In the genomic region with DNA sequence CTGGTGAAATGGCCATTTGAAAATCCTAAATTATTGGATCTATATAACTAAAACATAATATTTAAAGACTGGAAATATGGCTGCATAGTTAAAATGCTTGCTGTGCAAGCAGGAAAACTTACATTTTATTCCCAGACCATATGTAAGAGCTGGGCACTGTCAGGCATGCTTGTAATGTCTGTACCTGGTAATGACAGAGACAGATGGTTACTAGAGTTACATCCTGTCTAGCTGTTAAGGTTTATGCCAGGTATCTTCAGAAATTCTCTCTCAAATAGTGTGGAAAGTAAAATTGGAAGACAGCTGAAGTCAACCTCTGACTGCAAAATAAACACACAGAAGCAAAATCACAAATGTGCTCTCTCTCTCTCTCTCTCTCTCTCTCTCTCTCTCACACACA, we compare ENCODE assay signal across 30 mouse cellular contexts.
"Had no signal": no experiment of that assay in that cellular context is flagged by ENCODE, and none has a peak within 500 bp of the region (broad histone marks: within the 10 kb centered on the region; RNA-seq: fewer than 3 reads in every experiment).

No protein-coding gene starts in this region.

- ATAC-seq: hindbrain, postnatal 0 days; intestine, embryonic 16.5 days had no signal

- DNase-seq: gastrocnemius, adult 2 months; gastrocnemius, postnatal 14 days; gastrocnemius, postnatal 36 days; heart, adult 11 months; heart, adult 2 months; heart, postnatal 14 days; heart, postnatal 36 days; kidney, adult 11 months; kidney, adult 2 months; kidney, adult 9 months; kidney, postnatal 14 days; kidney, postnatal 36 days; layer of hippocampus, adult 9-11 months; layer of hippocampus, postnatal 36 days; left cerebral cortex, postnatal 4 days; liver, embryonic 13.5 days; lung, adult 18-20 months had no signal

- H3K27me3 ChIP-seq: heart, embryonic 13.5 days; heart, embryonic 15.5 days; hindbrain, embryonic 12.5 days; hindbrain, embryonic 15.5 days; kidney, embryonic 15.5 days; limb, embryonic 13.5 days; limb, embryonic 15.5 days; liver, embryonic 13.5 days; liver, embryonic 15.5 days had no signal

- H3K4me1 ChIP-seq: heart, embryonic 13.5 days; heart, embryonic 15.5 days; hindbrain, embryonic 10.5 days; hindbrain, embryonic 12.5 days; hindbrain, embryonic 15.5 days; kidney, embryonic 15.5 days; limb, embryonic 13.5 days; limb, embryonic 15.5 days; liver, embryonic 13.5 days; liver, embryonic 15.5 days had no signal

- H3K9me3 ChIP-seq: heart, embryonic 13.5 days; heart, embryonic 15.5 days; hindbrain, embryonic 10.5 days; hindbrain, embryonic 12.5 days; hindbrain, embryonic 15.5 days; kidney, embryonic 15.5 days; limb, embryonic 13.5 days; limb, embryonic 15.5 days; liver, embryonic 13.5 days; liver, embryonic 15.5 days had no signal

- H3K9ac ChIP-seq: heart, embryonic 13.5 days; heart, embryonic 15.5 days; hindbrain, embryonic 12.5 days; hindbrain, embryonic 15.5 days; kidney, embryonic 15.5 days; limb, embryonic 13.5 days; limb, embryonic 15.5 days; liver, embryonic 13.5 days; liver, embryonic 15.5 days had no signal

- H3K4me3 ChIP-seq: gastrocnemius, adult 2 months; heart, adult 2 months; heart, embryonic 13.5 days; heart, embryonic 15.5 days; hindbrain, embryonic 10.5 days; hindbrain, embryonic 12.5 days; hindbrain, embryonic 15.5 days; kidney, embryonic 15.5 days; limb, embryonic 13.5 days; limb, embryonic 15.5 days; liver, embryonic 13.5 days; liver, embryonic 15.5 days had no signal

- H3K27ac ChIP-seq: gastrocnemius, adult 2 months; heart, adult 2 months; heart, embryonic 13.5 days; heart, embryonic 15.5 days; hindbrain, embryonic 10.5 days; hindbrain, embryonic 12.5 days; hindbrain, embryonic 15.5 days; hindbrain, postnatal 0 days; kidney, embryonic 15.5 days; kidney, postnatal 0 days; limb, embryonic 13.5 days; limb, embryonic 15.5 days; liver, embryonic 13.5 days; liver, embryonic 15.5 days had no signal

- H3K36me3 ChIP-seq: heart, embryonic 13.5 days; heart, embryonic 15.5 days; hindbrain, embryonic 10.5 days; hindbrain, embryonic 12.5 days; hindbrain, embryonic 15.5 days; kidney, embryonic 15.5 days; limb, embryonic 13.5 days; limb, embryonic 15.5 days; liver, embryonic 13.5 days; liver, embryonic 15.5 days had no signal

- H3K4me2 ChIP-seq: heart, embryonic 11.5 days; heart, embryonic 13.5 days; heart, embryonic 15.5 days; hindbrain, embryonic 12.5 days; hindbrain, embryonic 15.5 days; kidney, embryonic 15.5 days; limb, embryonic 13.5 days; limb, embryonic 15.5 days; liver, embryonic 13.5 days; liver, embryonic 15.5 days had no signal
